Mouse (Mus musculus) embryo, embryonic 10.5 days (tissue): ENCODE measurements around the gene Parp3.
A peak's percentile ranks its signal among the peaks of the same experiment; 100 is the strongest.

Experiments used
- DNase-seq: peaks from one replicate; pipeline ENCODE4 v3.0.0-alpha.2; 2015; ENCODE audit warnings: low spot score

The Parp3 gene

GRCm38 (mm10) chr9:106457163-106457559 lies 19.6 kb downstream of the Parp3 start:
- no peak for DNase-seq

GRCm38 (mm10) chr9:106456325-106457162 lies 20.2 kb downstream of the Parp3 start:
- DNase-seq = peak; percentile 85

- peak; percentile 83 for DNase-seq
Observed at GRCm38 (mm10) chr9:106454888-106455681, 21.7 kb downstream of the Parp3 start.

GRCm38 (mm10) chr9:106454071-106454761 lies 22.5 kb downstream of the Parp3 start:
- DNase-seq = no peak

GRCm38 (mm10) chr9:106453271-106454070 lies 23.3 kb downstream of the Parp3 start, which contains the start of gene Pcbp4:
TSS of gene Pcbp4 (plus strand) at chr9:106453291.
- DNase-seq = peak; percentile 86

DNA sequence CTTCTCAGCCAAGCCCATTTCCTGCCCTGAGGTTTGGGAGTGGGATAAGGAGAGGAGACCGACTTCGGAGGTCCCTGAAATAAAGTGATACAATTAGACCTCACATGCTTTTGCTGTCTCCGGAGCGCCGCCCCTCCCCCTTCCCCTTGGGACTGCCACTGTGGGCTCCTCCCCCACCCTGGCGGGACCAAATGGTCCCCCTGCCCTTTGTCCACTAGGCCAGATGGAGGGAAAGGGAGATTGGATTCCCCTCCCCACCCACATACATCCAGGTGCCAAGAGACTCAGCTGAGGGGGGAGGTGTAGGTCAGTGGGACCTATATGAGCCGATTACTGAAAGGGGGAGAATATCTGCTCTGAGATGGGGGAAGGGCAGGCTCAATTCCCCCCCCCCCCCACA lies 23.9 kb downstream of the Parp3 start:
- peak; percentile 82 for DNase-seq

DNA sequence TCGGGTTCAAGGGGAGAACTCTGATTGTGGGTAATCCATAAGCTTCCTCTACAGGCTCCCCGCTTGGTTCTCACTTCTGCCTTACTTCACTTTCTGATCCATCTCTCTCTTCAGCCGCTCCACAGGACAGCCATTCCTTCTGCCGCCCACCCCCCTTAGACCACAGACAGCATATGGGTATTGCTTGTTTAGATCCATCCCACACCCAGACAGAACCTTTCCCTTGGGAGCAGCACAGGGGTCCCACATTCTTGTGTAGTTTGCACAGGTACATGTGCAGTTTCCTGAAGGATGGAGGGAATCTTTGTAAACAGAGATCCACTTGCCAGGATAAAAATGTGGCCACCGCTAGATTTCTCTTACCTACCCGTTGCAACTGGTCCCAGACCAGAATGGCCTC lies 24.4 kb downstream of the Parp3 start:
- no peak for DNase-seq

- no peak for DNase-seq
Observed at GRCm38 (mm10) chr9:106451899-106452298, 24.9 kb downstream of the Parp3 start.

- DNase-seq = no peak
Observed at GRCm38 (mm10) chr9:106451298-106451697, 25.5 kb downstream of the Parp3 start.

DNA sequence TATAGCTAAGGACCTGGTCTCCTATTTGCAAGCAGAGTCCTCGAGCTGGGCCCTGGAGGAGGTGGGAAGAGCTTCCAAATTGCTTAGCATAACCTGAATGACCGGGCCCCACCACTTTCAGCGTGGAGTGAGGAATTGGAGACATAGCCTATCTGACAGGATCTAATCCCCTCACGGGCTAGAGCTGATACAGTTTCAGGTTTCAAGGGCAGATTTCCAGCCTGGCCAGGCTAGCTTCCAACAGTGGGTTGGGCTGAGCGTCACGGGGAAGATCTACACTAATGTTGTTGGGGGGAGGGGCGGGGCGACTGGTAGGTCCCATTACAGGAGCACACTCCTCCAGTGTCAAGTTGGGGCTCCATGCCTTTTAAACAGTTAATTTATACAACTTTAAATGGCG lies 26.1 kb downstream of the Parp3 start:
- DNase-seq = peak; percentile 85

DNA sequence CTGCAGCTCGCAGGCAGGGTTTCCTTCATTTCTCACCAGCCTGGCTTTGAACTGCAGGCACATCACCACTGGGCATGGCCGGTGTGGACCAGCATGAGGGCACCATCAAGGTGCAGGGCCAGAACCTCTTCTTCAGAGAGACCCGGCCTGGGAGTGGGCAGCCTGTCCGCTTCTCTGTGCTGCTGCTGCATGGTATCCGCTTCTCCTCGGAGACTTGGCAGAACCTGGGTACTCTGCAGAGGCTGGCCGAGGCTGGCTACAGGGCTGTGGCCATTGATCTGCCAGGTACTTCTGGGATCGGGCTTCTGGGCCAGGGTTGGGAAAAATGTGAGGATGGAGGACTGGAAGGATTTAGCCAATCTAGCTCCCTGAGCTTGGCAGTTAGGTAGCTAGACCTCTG lies 26.8 kb downstream of the Parp3 start:
- DNase-seq = no peak

GRCm38 (mm10) chr9:106448498-106449031 lies 28.2 kb downstream of the Parp3 start:
- DNase-seq = peak; percentile 86

- no peak for DNase-seq
Observed at GRCm38 (mm10) chr9:106447951-106448350, 28.8 kb downstream of the Parp3 start.

DNA sequence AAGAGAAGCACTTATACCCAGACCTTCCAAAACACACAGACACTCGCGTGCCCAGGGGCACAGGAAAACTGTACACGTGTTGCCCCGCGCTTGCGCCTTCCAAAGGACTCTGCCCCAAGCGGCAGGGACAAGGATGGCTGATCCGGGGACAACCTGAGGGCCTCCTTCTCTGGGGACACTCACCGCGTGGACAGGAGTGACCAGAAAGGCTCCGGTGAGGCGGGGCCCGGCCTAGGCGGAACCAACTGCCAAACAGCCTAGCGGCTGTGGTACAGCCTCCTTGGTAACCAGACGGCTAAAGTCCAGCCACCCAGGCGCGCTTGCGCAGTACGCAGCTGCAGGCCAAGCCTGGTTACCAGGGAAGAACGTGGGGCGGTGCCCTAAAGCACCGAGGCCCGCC lies 29.4 kb downstream of the Parp3 start, which contains the start of the genes Abhd14b and Abhd14a:
Gene Abhd14b (plus strand): TSS at position 112 of the 400 bp plus-strand sequence.
Gene Abhd14a (minus strand): TSS at position 331 of the 400 bp plus-strand sequence.
- peak; percentile 95 for DNase-seq

DNA sequence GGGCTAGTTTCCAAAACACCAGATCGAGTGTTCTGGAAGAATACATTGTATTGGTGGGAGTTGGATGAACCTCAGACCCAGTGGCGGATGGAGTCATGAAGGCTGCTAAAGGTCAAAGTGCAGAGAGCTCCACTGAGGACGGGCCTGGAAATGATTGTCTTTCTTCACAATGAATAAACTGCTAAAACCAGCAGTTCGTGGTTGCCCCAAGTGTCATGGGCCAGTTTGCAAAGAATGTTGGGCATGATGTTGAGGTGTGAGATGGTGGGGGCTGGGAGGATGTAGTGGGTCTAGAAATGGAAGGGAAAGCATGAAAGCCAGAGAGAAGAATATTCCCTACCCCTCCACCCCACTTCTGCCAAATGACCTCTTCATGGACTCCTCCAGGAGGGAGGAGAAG lies 31.9 kb downstream of the Parp3 start:
- DNase-seq = no peak

DNA sequence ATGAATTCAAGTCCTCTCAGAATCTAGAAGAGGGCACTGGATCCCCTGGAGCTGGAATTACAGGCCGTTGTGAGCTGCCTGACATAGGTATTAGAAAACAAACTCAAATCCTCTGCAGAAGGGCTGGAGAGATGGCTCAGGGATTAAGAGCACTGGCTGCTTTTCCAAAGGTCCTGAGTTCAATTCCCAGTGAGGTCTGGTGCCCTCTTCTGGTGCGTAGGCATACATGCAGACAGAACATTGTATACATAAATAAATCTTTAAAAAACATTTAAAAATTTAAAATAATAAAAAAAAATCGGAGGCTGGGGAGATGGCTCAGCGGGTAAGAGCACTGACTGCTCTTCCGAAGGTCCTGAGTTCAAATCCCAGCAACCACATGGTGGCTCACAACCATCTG lies 34.1 kb downstream of the Parp3 start:
- DNase-seq = no peak

GRCm38 (mm10) chr9:106436566-106436965 lies 40.2 kb downstream of the Parp3 start:
- DNase-seq = no peak

GRCm38 (mm10) chr9:106433389-106433788 lies 43.4 kb downstream of the Parp3 start:
- no peak for DNase-seq

DNA sequence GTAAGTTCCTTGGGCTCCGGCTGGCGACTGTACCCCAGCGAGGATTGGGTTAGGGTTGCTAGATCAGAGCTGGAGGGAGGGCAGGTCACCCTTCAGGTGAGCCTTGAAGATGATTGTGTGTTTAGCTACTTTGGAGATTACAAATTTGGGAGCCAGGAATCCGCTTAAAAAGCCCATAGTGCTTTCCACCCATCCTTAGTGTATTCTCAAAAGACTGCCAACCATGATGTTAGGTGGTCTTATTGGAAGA lies 46.8 kb downstream of the Parp3 start:
- DNase-seq = no peak

DNA sequence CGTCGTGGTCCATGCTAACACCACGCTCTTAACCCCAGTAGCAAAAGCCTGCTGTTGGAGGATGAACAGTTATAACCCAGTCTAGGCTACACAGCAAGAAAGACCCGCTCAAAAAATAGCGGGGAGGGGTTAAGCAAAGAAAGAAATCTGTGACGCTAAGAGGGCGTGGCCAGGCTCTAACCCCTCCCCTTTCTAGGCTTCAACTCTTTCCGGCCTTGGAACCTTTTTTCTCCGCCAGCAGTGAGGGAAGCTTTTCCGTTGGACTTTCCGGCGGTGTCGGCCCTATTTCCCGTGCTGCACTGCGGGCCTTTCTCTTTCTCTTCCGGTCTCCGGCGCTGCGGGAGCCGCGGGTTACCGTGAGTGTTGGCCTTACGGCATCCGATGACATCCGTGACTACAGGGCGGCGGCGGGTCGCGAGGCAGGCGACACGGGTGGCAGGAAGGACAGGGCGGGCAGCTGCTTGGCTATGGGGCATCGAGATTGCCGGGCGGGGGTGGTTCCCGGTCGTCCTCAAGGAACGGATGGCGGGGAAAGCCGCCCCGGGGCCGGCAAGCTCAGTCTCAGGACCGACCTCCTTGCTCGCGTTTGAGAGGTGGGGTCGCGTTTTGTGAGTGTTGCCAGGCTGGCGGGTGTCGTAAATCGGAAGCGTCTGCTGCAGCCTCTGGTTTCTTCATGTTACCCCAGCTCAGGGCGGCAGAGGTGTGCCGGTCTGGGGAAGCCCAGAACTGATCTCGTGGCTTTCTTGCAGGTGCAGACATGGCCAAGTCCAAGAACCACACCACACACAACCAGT lies 47.3 kb downstream of the Parp3 start, which contains the start of gene Rpl29:
Gene Rpl29 (plus strand): TSS at position 234 of the 794 bp plus-strand sequence.
- DNase-seq = peak; percentile 99
